In the genomic region with DNA sequence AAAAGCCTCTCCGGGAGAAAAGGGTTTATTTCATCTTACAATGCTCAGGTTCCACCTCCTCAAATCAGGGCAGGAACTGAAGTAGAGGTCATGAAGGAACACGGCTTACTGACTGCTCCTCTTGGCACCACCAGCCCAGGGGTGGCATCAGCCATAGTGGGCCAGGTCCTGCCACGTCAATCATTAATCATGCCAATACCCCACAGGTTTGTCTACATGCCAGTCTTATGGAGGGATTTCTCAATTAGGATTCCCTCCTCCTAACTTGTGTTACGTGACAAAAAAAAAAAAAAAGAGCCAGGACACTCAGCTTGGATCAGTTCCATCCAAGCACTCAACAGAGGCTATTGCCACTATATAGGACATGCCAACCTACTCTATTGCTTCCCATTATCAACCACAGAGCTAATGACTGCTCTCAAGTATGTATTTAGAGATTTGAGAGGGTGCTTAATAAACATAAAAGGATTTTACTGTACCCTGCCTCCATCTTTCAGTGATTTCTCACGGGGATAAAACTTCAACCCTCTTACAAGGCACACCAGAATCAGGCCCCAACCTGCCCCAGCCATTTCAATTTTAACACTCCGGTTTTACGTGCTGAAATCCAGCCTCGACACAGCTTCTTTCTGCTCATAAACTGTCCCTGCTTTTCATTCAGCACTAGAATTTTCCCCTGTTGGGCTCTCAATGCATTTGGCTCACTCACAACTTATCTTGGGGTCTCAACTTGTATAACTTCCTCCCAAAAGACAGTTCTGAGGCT, we compare ENCODE assay signal across 33 mouse cellular contexts. TPM values are rescaled to one million over a fixed set of nuclear protein-coding genes. Genes with fewer than 3 reads are reported as not detected.
DNase-seq lines count a peak whose midpoint lies in the region; ATAC-seq and TF ChIP-seq lines count a peak whose summit lies in the region.
"Had no signal": no experiment of that assay in that cellular context is flagged by ENCODE, and none has a peak within 500 bp of the region (broad histone marks: within the 10 kb centered on the region; RNA-seq: fewer than 3 reads in every experiment).

No protein-coding gene starts in this region.

- peak; percentile 70 for DNase-seq in kidney, adult 11 months
- DNase-seq in liver, adult 2 months (ENCODE audit: extremely low read depth, low read depth, low spot score): peak; percentile 82
- DNase-seq in liver: no peak
- DNase-seq in stomach, postnatal 0 days (ENCODE audit: low spot score): no peak
- DNase-seq in hindbrain, embryonic 14.5 days (ENCODE audit: low spot score): no peak
- DNase-seq: adrenal gland, postnatal 10 days; cerebellum, adult 9-10 months; gastrocnemius, postnatal 10 days; heart, postnatal 14 days; layer of hippocampus, postnatal 36 days; left cerebral cortex, postnatal 4 days; lung, embryonic 14.5 days; right cerebral cortex, postnatal 4 days; thymus, postnatal 4 days had no signal

- ATAC-seq in kidney, embryonic 14.5 days (ENCODE audit: low FRiP score, low TSS enrichment): no peak
- no peak for ATAC-seq in stomach, embryonic 16.5 days (ENCODE audit: insufficient read depth, low FRiP score)
- no peak for ATAC-seq in stomach, postnatal 0 days (ENCODE audit: low FRiP score, low TSS enrichment)
- ATAC-seq in hindbrain, embryonic 14.5 days (ENCODE audit: low FRiP score): no peak
- ATAC-seq: forebrain, embryonic 13.5 days; hindbrain, embryonic 16.5 days; midbrain, embryonic 15.5 days; Patski had no signal

- no peaks in the 10 kb centered on the region for H3K9me3 ChIP-seq in kidney, embryonic 14.5 days (ENCODE audit: control insufficient read depth, low read length)
- no peaks in the 10 kb centered on the region for H3K9me3 ChIP-seq in stomach, embryonic 16.5 days (replicated peaks; ENCODE audit: control insufficient read depth, low read length)
- no peaks in the 10 kb centered on the region for H3K9me3 ChIP-seq in stomach, postnatal 0 days (ENCODE audit: control insufficient read depth, low read length)
- H3K9me3 ChIP-seq in hindbrain, embryonic 14.5 days (ENCODE audit: control insufficient read depth, low read length): no peaks in the 10 kb centered on the region
- H3K9me3 ChIP-seq: embryonic facial prominence, embryonic 15.5 days; forebrain, embryonic 13.5 days; hindbrain, embryonic 10.5 days; midbrain, embryonic 10.5 days; midbrain, embryonic 15.5 days had no signal

- TF ChIP-seq POLR2A in liver, adult 2 months (IDR thresholded peaks at IDR 0.05; ENCODE audit: extremely low read depth, insufficient read depth, low read length): no peak

- no peaks in the 10 kb centered on the region for H3K27me3 ChIP-seq in kidney, embryonic 14.5 days (ENCODE audit: control insufficient read depth, insufficient read depth, low read length)
- H3K27me3 ChIP-seq in liver, adult 2 months (ENCODE audit: control insufficient read depth, insufficient read depth, low read length): no peaks in the 10 kb centered on the region
- H3K27me3 ChIP-seq in stomach, embryonic 16.5 days (ENCODE audit: control insufficient read depth, insufficient read depth, low read length): no peaks in the 10 kb centered on the region
- no peaks in the 10 kb centered on the region for H3K27me3 ChIP-seq in stomach, postnatal 0 days (ENCODE audit: control insufficient read depth, insufficient read depth, low read length)
- no peaks in the 10 kb centered on the region for H3K27me3 ChIP-seq in hindbrain, embryonic 14.5 days (ENCODE audit: control insufficient read depth, insufficient read depth, low read length)
- H3K27me3 ChIP-seq: embryonic facial prominence, embryonic 15.5 days; forebrain, embryonic 13.5 days; midbrain, embryonic 15.5 days had no signal

- H3K4me2 ChIP-seq in kidney, embryonic 14.5 days (replicated peaks; ENCODE audit: low read depth, low read length): no peak overlapping the region
- no peak overlapping the region for H3K4me2 ChIP-seq in stomach, embryonic 16.5 days (ENCODE audit: low read depth, low read length)
- no peak overlapping the region for H3K4me2 ChIP-seq in stomach, postnatal 0 days (replicated peaks; ENCODE audit: low read depth)
- H3K4me2 ChIP-seq in hindbrain, embryonic 14.5 days (replicated peaks): no peak overlapping the region
- H3K4me2 ChIP-seq: embryonic facial prominence, embryonic 15.5 days; forebrain, embryonic 13.5 days; lung, embryonic 14.5 days; midbrain, embryonic 15.5 days had no signal

- no peaks in the 10 kb centered on the region for H3K36me3 ChIP-seq in kidney, embryonic 14.5 days (ENCODE audit: control insufficient read depth, insufficient read depth, low read length)
- H3K36me3 ChIP-seq in liver, adult 2 months (ENCODE audit: control insufficient read depth, insufficient read depth, low read length): no peaks in the 10 kb centered on the region
- H3K36me3 ChIP-seq in stomach, embryonic 16.5 days (ENCODE audit: control insufficient read depth, insufficient read depth, low read length): no peaks in the 10 kb centered on the region
- no peaks in the 10 kb centered on the region for H3K36me3 ChIP-seq in stomach, postnatal 0 days (ENCODE audit: control insufficient read depth, insufficient read depth, low read length)
- H3K36me3 ChIP-seq in hindbrain, embryonic 14.5 days (replicated peaks; ENCODE audit: control insufficient read depth, insufficient read depth): no peaks in the 10 kb centered on the region
- H3K36me3 ChIP-seq: embryonic facial prominence, embryonic 15.5 days; hindbrain, embryonic 10.5 days; midbrain, embryonic 10.5 days; midbrain, embryonic 15.5 days had no signal

- TF ChIP-seq EP300 in stomach, postnatal 0 days (optimal IDR thresholded peaks at IDR 0.05): no peak

- no peak overlapping the region for H3K9ac ChIP-seq in kidney, embryonic 14.5 days (ENCODE audit: low read depth, low read length)
- no peak overlapping the region for H3K9ac ChIP-seq in liver, adult 2 months (ENCODE audit: low read depth, low read length)
- no peak overlapping the region for H3K9ac ChIP-seq in stomach, embryonic 16.5 days (ENCODE audit: low read length)
- H3K9ac ChIP-seq in stomach, postnatal 0 days (ENCODE audit: low read length): no peak overlapping the region
- no peak overlapping the region for H3K9ac ChIP-seq in hindbrain, embryonic 14.5 days
- H3K9ac ChIP-seq: embryonic facial prominence, embryonic 15.5 days; forebrain, embryonic 13.5 days; liver, embryonic 14.5 days; lung, embryonic 14.5 days; midbrain, embryonic 15.5 days had no signal

- WGBS in kidney, embryonic 14.5 days: 87% methylated on average over 8 of the region's 8 CpGs
- 58% methylated on average over 8 of the region's 8 CpGs for WGBS in liver, adult 2 months
- 75% methylated on average over 8 of the region's 8 CpGs for WGBS in stomach, embryonic 16.5 days
- WGBS in stomach, postnatal 0 days: 71% methylated on average over 8 of the region's 8 CpGs
- 83% methylated on average over 8 of the region's 8 CpGs for WGBS in hindbrain, embryonic 14.5 days

- no peak overlapping the region for H3K27ac ChIP-seq in kidney, embryonic 14.5 days (ENCODE audit: low read depth, low read length)
- H3K27ac ChIP-seq in liver, adult 2 months (replicated peaks; ENCODE audit: insufficient read depth, low read depth, low read length): peak overlapping the region; percentile 41
- H3K27ac ChIP-seq in stomach, embryonic 16.5 days (ENCODE audit: low read length): 0 out of 2 replicates have a peak overlapping the region, but pooled peaks have one; percentile 11
- H3K27ac ChIP-seq in stomach, postnatal 0 days (replicated peaks): no peak overlapping the region
- no peak overlapping the region for H3K27ac ChIP-seq in hindbrain, embryonic 14.5 days
- H3K27ac ChIP-seq: embryonic facial prominence, embryonic 15.5 days; forebrain, embryonic 13.5 days; hindbrain, embryonic 10.5 days; liver, embryonic 14.5 days; midbrain, embryonic 10.5 days; midbrain, embryonic 15.5 days had no signal

- no peak overlapping the region for H3K4me3 ChIP-seq in kidney, embryonic 14.5 days (ENCODE audit: low read length)
- no peak overlapping the region for H3K4me3 ChIP-seq in liver, adult 2 months (ENCODE audit: insufficient read depth, low read depth, low read length)
- no peak overlapping the region for H3K4me3 ChIP-seq in stomach, embryonic 16.5 days (replicated peaks; ENCODE audit: low read length)
- no peak overlapping the region for H3K4me3 ChIP-seq in stomach, postnatal 0 days (ENCODE audit: low read depth, low read length)
- no peak overlapping the region for H3K4me3 ChIP-seq in hindbrain, embryonic 14.5 days (replicated peaks; ENCODE audit: low read length)
- H3K4me3 ChIP-seq: embryonic facial prominence, embryonic 15.5 days; forebrain, embryonic 13.5 days; hindbrain, embryonic 10.5 days; midbrain, embryonic 10.5 days; midbrain, embryonic 15.5 days had no signal

- no peaks in the 10 kb centered on the region for H3K4me1 ChIP-seq in kidney, embryonic 14.5 days (ENCODE audit: control insufficient read depth, insufficient read depth, low read length)
- H3K4me1 ChIP-seq in liver, adult 2 months (ENCODE audit: control insufficient read depth, insufficient read depth, low read length): peaks cover 17% of the 10 kb centered on the region
- no peaks in the 10 kb centered on the region for H3K4me1 ChIP-seq in stomach, embryonic 16.5 days (ENCODE audit: control insufficient read depth, insufficient read depth, low read length)
- H3K4me1 ChIP-seq in stomach, postnatal 0 days (replicated peaks; ENCODE audit: control insufficient read depth, insufficient read depth): no peaks in the 10 kb centered on the region
- H3K4me1 ChIP-seq in hindbrain, embryonic 14.5 days (replicated peaks; ENCODE audit: control insufficient read depth, insufficient read depth, low read length): no peaks in the 10 kb centered on the region
- H3K4me1 ChIP-seq: embryonic facial prominence, embryonic 15.5 days; forebrain, embryonic 13.5 days; hindbrain, embryonic 10.5 days; midbrain, embryonic 10.5 days; midbrain, embryonic 15.5 days had no signal

- H3K79me2 ChIP-seq in liver, adult 2 months (ENCODE audit: control insufficient read depth, insufficient read depth, low read length): no peaks in the 10 kb centered on the region

- no peak for TF ChIP-seq CTCF in liver, adult 2 months (IDR thresholded peaks at IDR 0.05; ENCODE audit: low read depth, low read length)
- no peak for TF ChIP-seq CTCF in stomach, postnatal 0 days (IDR thresholded peaks at IDR 0.05; ENCODE audit: low read depth)

RNA-seq across cellular contexts. Expression of gene Slc22a6, which starts 6.3 kb away (rescaled TPM):
- polyA plus RNA-seq in kidney, embryonic 14.5 days (2014; fragmentation: Nextera tagmentation; extraction: Ambion mirVana): 1.2 and 3.2 TPM in 2 replicates
- not detected in 2 replicates for total RNA-seq in liver, adult 2 months (2014; rRNA removed)
- polyA plus RNA-seq in liver, adult 2 months (2012; rRNA removed): 0.02 TPM in 1 of 2 replicates, not detected in the other
- 0.05 TPM in 1 of 2 replicates, not detected in the other for polyA plus RNA-seq in stomach, embryonic 16.5 days (2015; fragmentation: Nextera tagmentation; extraction: Ambion mirVana)
- polyA plus RNA-seq in stomach, postnatal 0 days (2015; fragmentation: Nextera tagmentation; extraction: Ambion mirVana): not detected in 2 replicates
- polyA plus RNA-seq in hindbrain, embryonic 14.5 days (2014; fragmentation: Nextera tagmentation; extraction: Ambion mirVana): 3.5 and 3.7 TPM in 2 replicates
- total RNA-seq: adrenal gland, postnatal 10 days; common myeloid progenitor, adult 5-6 weeks; gastrocnemius, postnatal 10 days; granulocyte monocyte progenitor cell, adult 5-6 weeks; heart, postnatal 14 days; megakaryocyte progenitor cell, adult 5-6 weeks; MEL had no signal
- polyA plus RNA-seq: heart, embryonic 14.5 days; intestine, embryonic 14.5 days; large intestine, adult 2 months; lung, embryonic 14.5 days; Patski; testis, adult 2 months; thymus, postnatal 0 days had no signal

RNA-seq across cellular contexts. Expression of gene Slc22a8, which starts 20.5 kb away (rescaled TPM):
- 1.7 and 3.9 TPM in 2 replicates for polyA plus RNA-seq in kidney, embryonic 14.5 days (2014; fragmentation: Nextera tagmentation; extraction: Ambion mirVana)
- not detected in 2 replicates for total RNA-seq in liver, adult 2 months (2014; rRNA removed)
- polyA plus RNA-seq in liver, adult 2 months (2012; rRNA removed): 0.02 TPM in 1 of 2 replicates, not detected in the other
- polyA plus RNA-seq in stomach, embryonic 16.5 days (2015; fragmentation: Nextera tagmentation; extraction: Ambion mirVana): 0.09 and 0.17 TPM in 2 replicates
- polyA plus RNA-seq in stomach, postnatal 0 days (2015; fragmentation: Nextera tagmentation; extraction: Ambion mirVana): 0.06 TPM in 1 of 2 replicates, not detected in the other
- 9.2 and 11.9 TPM in 2 replicates for polyA plus RNA-seq in hindbrain, embryonic 14.5 days (2014; fragmentation: Nextera tagmentation; extraction: Ambion mirVana)
- total RNA-seq: common myeloid progenitor, adult 5-6 weeks; granulocyte monocyte progenitor cell, adult 5-6 weeks; megakaryocyte progenitor cell, adult 5-6 weeks; MEL had no signal
- polyA plus RNA-seq: heart, embryonic 14.5 days; large intestine, adult 2 months; lung, embryonic 14.5 days; Patski had no signal

RNA-seq across cellular contexts. Expression of gene Chrm1, which starts 52.0 kb away (rescaled TPM):
- polyA plus RNA-seq in kidney, embryonic 14.5 days (2014; fragmentation: Nextera tagmentation; extraction: Ambion mirVana): 0.13 TPM in 1 of 2 replicates, not detected in the other
- 0.07 and 0.46 TPM in 2 replicates for total RNA-seq in liver, adult 2 months (2014; rRNA removed)
- polyA plus RNA-seq in liver, adult 2 months (2012; rRNA removed): 0.36 and 0.50 TPM in 2 replicates
- polyA plus RNA-seq in stomach, embryonic 16.5 days (2015; fragmentation: Nextera tagmentation; extraction: Ambion mirVana): 1.3 and 1.9 TPM in 2 replicates
- polyA plus RNA-seq in stomach, postnatal 0 days (2015; fragmentation: Nextera tagmentation; extraction: Ambion mirVana): 1.4 and 1.8 TPM in 2 replicates
- 0.30 and 0.35 TPM in 2 replicates for polyA plus RNA-seq in hindbrain, embryonic 14.5 days (2014; fragmentation: Nextera tagmentation; extraction: Ambion mirVana)
- total RNA-seq: common myeloid progenitor, adult 5-6 weeks had no signal
- polyA plus RNA-seq: midbrain, embryonic 10.5 days had no signal

Comparison
In these comparisons a context has a peak if more than half of its experiments do, and no peak if none do; other contexts are left out.
1. DNase-seq: peak in kidney, adult 11 months (single experiment) and liver, adult 2 months (single experiment); none in liver (single experiment), stomach, postnatal 0 days (single experiment) and hindbrain, embryonic 14.5 days (single experiment).
2. H3K27ac ChIP-seq: peak in liver, adult 2 months (single experiment) and stomach, embryonic 16.5 days (single experiment); none in kidney, embryonic 14.5 days (single experiment), stomach, postnatal 0 days (single experiment) and hindbrain, embryonic 14.5 days (single experiment).